Mouse (Mus musculus): ENCODE measurements around the gene Rasa1. TPM values are rescaled to one million over a fixed set of nuclear protein-coding genes. Genes with fewer than 3 reads are reported as not detected.

Gene Rasa1
- polyA plus RNA-seq, 1 experiment = 27.3 TPM

DNA sequence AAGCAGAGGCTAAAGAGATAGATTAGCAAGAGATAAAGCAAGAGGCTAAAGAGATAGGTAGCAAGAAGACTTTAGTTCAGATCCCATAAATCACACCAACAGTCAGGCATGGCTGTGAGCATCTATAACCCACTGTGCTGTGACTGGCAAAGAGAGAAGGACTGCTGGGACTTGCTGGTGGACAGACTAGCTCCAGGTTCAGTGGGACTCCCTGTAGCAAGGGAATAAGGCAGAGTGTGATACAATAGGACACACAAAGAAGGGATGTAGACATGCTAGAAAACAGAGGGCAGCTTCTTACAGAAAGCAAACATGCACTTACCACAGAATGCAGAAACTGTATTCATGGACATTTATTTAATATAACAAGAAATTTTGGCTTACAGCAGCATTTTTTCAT is 15.1 kb downstream of the Rasa1 start:
- no peak for TF ChIP-seq CTCF (IDR thresholded peaks at IDR 0.05; ENCODE audit: control insufficient read depth, insufficient read depth, insufficient read length)
- no peak for TF ChIP-seq MAX (IDR thresholded peaks at IDR 0.05)
- TF ChIP-seq MYOG (IDR thresholded peaks at IDR 0.05; ENCODE audit: control insufficient read depth, extremely low read depth, insufficient read length) = no peak
- TF ChIP-seq CEBPB (IDR thresholded peaks at IDR 0.05; ENCODE audit: low read depth) = no peak
- no peak for TF ChIP-seq USF1 (IDR thresholded peaks at IDR 0.05; ENCODE audit: low read depth)
- Histone ChIP-seq H3K79me3 (ENCODE audit: low read depth) (peaks cover 92% of the 10 kb centered on the region), H3K36me3 (ENCODE audit: control insufficient read depth, insufficient read depth) (no peaks in the 10 kb centered on the region), H3ac (ENCODE audit: control insufficient read depth, insufficient read length, low read depth) (no peak overlapping the region), H3K79me2 (ENCODE audit: control insufficient read depth, insufficient read depth) (peaks cover 100% of the 10 kb centered on the region), H3K27me3 (ENCODE audit: control insufficient read depth, insufficient read depth, insufficient read length) (no peaks in the 10 kb centered on the region), H3K4me3 (ENCODE audit: insufficient read depth, poor library complexity, severe bottlenecking) (no peak overlapping the region)

DNA sequence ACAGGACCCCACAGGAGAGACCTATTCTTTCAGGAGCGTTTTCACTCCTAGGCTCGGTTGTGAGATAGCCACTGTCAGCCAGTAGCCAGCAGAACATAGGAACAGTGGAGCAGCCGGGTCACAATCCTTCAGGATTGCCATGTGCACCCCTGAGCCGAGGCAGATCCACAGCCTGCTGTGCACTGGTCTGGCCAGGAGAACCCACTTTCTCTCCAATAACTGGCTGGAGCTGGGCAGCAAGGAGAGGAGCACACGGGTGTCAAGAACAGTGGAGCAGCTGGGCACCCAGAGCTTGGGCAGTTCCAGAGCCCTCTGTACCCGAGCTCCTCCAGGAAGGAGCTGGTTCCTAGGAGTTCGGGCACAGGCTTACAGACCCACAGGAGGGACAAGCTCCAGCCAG is 50.2 kb downstream of the Rasa1 start:
- peaks cover 30% of the 10 kb centered on the region for H3K36me3 ChIP-seq (ENCODE audit: control insufficient read depth, insufficient read depth)
- peaks cover 2% of the 10 kb centered on the region for H3K79me3 ChIP-seq (ENCODE audit: low read depth)
- H3K4me3 ChIP-seq (ENCODE audit: insufficient read depth, poor library complexity, severe bottlenecking) = no peak overlapping the region
- H3K79me2 ChIP-seq (ENCODE audit: control insufficient read depth, insufficient read depth) = no peaks in the 10 kb centered on the region
- TF ChIP-seq USF1 (IDR thresholded peaks at IDR 0.05; ENCODE audit: low read depth) (no peak), CTCF (IDR thresholded peaks at IDR 0.05; ENCODE audit: control insufficient read depth, insufficient read depth, insufficient read length) (no peak)
- no peaks in the 10 kb centered on the region for H3K27me3 ChIP-seq (ENCODE audit: control insufficient read depth, insufficient read depth, insufficient read length)
- no peak overlapping the region for H3ac ChIP-seq (ENCODE audit: control insufficient read depth, insufficient read length, low read depth)

DNA sequence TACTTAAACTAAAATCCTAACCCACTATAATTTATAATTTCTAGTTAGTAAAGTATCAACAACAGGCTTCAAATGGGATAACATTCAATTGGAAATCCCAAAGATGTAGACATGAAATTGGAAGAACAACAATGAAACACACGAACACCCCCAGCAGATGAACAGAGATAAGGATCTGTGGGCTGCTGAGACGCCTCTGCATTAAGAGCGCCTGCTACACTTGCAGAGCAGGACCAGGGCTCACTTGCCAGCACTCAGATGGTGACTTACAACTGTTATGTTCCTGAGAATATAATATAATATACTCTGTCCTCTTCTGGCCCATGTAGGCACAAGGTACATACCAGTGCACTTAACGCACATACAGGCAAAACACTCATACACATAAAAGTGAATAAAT is 70.3 kb downstream of the Rasa1 start:
- peaks cover 79% of the 10 kb centered on the region for H3K36me3 ChIP-seq (ENCODE audit: control insufficient read depth, insufficient read depth)
- TF ChIP-seq CTCF (IDR thresholded peaks at IDR 0.05; ENCODE audit: control insufficient read depth, insufficient read depth, insufficient read length) = no peak
- no peak for TF ChIP-seq USF1 (IDR thresholded peaks at IDR 0.05; ENCODE audit: low read depth)
- no peak for TF ChIP-seq FOSL1 (IDR thresholded peaks at IDR 0.05; ENCODE audit: insufficient read depth, low read length, poor library complexity, severe bottlenecking)
- TF ChIP-seq MYOD1 (IDR thresholded peaks at IDR 0.05; ENCODE audit: control insufficient read depth, insufficient read length, low read depth) = no peak
- TF ChIP-seq MYOG (IDR thresholded peaks at IDR 0.05; ENCODE audit: control insufficient read depth, extremely low read depth, insufficient read length) = no peak
- TF ChIP-seq CEBPB (IDR thresholded peaks at IDR 0.05; ENCODE audit: low read depth) = no peak
- TF ChIP-seq MAX (IDR thresholded peaks at IDR 0.05) = no peak

DNA sequence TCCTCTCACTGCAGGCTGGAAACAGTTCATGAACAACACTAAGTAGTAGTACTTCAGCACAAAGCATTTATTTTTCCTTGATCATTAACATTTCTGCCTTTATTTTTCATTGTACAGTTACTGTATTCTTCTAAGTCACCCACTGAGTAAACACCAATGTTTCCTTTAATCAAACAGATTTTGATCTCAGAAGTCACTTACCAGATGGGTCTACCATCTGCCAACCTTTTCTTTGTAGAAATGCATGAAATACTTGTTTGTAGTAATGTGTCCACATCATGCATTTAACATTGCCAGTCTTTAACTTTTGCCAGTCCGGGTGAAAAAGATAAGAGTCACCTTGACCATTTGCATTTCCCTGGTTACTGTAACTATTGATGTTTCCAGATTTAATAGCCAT is 78.6 kb downstream of the Rasa1 start:
- Histone ChIP-seq H3K4me3 (ENCODE audit: insufficient read depth, poor library complexity, severe bottlenecking) (no peak overlapping the region), H3ac (ENCODE audit: control insufficient read depth, insufficient read length, low read depth) (no peak overlapping the region), H3K79me2 (ENCODE audit: control insufficient read depth, insufficient read depth) (no peaks in the 10 kb centered on the region), H3K79me3 (ENCODE audit: low read depth) (no peaks in the 10 kb centered on the region), H3K36me3 (ENCODE audit: control insufficient read depth, insufficient read depth) (peaks cover 66% of the 10 kb centered on the region), H3K27me3 (ENCODE audit: control insufficient read depth, insufficient read depth, insufficient read length) (no peaks in the 10 kb centered on the region)
- TF ChIP-seq USF1 (IDR thresholded peaks at IDR 0.05; ENCODE audit: low read depth) = no peak
- no peak for TF ChIP-seq MYOG (IDR thresholded peaks at IDR 0.05; ENCODE audit: control insufficient read depth, extremely low read depth, insufficient read length)
- TF ChIP-seq MAX (IDR thresholded peaks at IDR 0.05) = no peak
- no peak for TF ChIP-seq FOSL1 (IDR thresholded peaks at IDR 0.05; ENCODE audit: insufficient read depth, low read length, poor library complexity, severe bottlenecking)
- TF ChIP-seq CTCF (IDR thresholded peaks at IDR 0.05; ENCODE audit: control insufficient read depth, insufficient read depth, insufficient read length) = no peak
- TF ChIP-seq CEBPB (IDR thresholded peaks at IDR 0.05; ENCODE audit: low read depth) = no peak
- TF ChIP-seq MYOD1 (IDR thresholded peaks at IDR 0.05; ENCODE audit: control insufficient read depth, insufficient read length, low read depth) = no peak

More for the DNA sequence above, 70.3 kb downstream of the Rasa1 start:
- Histone ChIP-seq H3K79me3 (ENCODE audit: low read depth) (no peaks in the 10 kb centered on the region), H3ac (ENCODE audit: control insufficient read depth, insufficient read length, low read depth) (no peak overlapping the region), H3K27me3 (ENCODE audit: control insufficient read depth, insufficient read depth, insufficient read length) (no peaks in the 10 kb centered on the region), H3K4me3 (ENCODE audit: insufficient read depth, poor library complexity, severe bottlenecking) (no peak overlapping the region), H3K79me2 (ENCODE audit: control insufficient read depth, insufficient read depth) (no peaks in the 10 kb centered on the region)

DNA sequence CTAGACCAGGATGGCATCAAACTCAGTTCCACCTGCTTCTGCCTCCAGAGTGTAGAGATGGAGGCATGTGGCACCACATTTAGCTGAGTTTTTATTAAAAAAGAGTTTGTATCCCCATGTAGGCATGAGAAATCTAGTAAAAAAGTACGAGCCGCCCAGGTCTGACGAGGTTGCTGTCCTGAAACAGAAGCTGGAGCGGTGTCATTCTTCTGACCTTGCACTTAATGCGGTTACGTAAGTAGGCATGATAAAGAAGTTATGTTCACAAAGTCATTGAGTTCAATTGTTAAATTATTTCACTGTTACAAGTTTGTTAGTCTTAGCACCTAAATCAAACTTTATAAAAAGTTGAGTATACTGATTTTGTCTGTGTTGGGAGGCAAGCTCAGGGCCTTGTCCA is 80.3 kb downstream of the Rasa1 start:
- no peaks in the 10 kb centered on the region for H3K27me3 ChIP-seq (ENCODE audit: control insufficient read depth, insufficient read depth, insufficient read length)
- H3ac ChIP-seq (ENCODE audit: control insufficient read depth, insufficient read length, low read depth) = no peak overlapping the region
- no peak overlapping the region for H3K4me3 ChIP-seq (ENCODE audit: insufficient read depth, poor library complexity, severe bottlenecking)
- H3K79me2 ChIP-seq (ENCODE audit: control insufficient read depth, insufficient read depth) = no peaks in the 10 kb centered on the region
- TF ChIP-seq CEBPB (IDR thresholded peaks at IDR 0.05; ENCODE audit: low read depth) (no peak), CTCF (IDR thresholded peaks at IDR 0.05; ENCODE audit: control insufficient read depth, insufficient read depth, insufficient read length) (no peak), USF1 (IDR thresholded peaks at IDR 0.05; ENCODE audit: low read depth) (no peak), FOSL1 (IDR thresholded peaks at IDR 0.05; ENCODE audit: insufficient read depth, low read length, poor library complexity, severe bottlenecking) (no peak), MAX (IDR thresholded peaks at IDR 0.05) (no peak), MYOG (IDR thresholded peaks at IDR 0.05; ENCODE audit: control insufficient read depth, extremely low read depth, insufficient read length) (no peak), MYOD1 (IDR thresholded peaks at IDR 0.05; ENCODE audit: control insufficient read depth, insufficient read length, low read depth) (no peak)
- H3K36me3 ChIP-seq (ENCODE audit: control insufficient read depth, insufficient read depth) = peaks cover 60% of the 10 kb centered on the region
- H3K79me3 ChIP-seq (ENCODE audit: low read depth) = no peaks in the 10 kb centered on the region

DNA sequence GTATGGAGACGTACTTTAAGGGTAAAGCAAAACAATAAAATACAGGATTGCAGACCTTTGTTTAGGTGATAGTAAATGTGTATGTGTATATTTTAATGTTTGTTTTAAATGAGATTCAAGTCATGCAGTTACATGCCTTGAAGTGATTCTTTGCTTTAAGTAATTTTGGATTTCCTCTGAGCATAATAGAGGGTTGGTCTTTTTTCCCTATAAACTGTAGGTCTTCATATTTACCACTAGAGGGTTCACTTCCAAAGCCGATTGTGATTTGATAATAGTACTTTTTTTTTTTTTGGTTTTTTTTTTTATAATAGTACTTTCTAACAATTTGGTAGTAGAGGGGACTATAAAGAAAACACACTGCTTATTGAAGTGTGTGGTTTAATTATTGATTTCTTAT is 81.4 kb downstream of the Rasa1 start:
- H3K79me2 ChIP-seq (ENCODE audit: control insufficient read depth, insufficient read depth) = no peaks in the 10 kb centered on the region
- H3K4me3 ChIP-seq (ENCODE audit: insufficient read depth, poor library complexity, severe bottlenecking) = no peak overlapping the region
- no peaks in the 10 kb centered on the region for H3K79me3 ChIP-seq (ENCODE audit: low read depth)
- H3K27me3 ChIP-seq (ENCODE audit: control insufficient read depth, insufficient read depth, insufficient read length) = no peaks in the 10 kb centered on the region
- no peak overlapping the region for H3ac ChIP-seq (ENCODE audit: control insufficient read depth, insufficient read length, low read depth)
- peaks cover 63% of the 10 kb centered on the region for H3K36me3 ChIP-seq (ENCODE audit: control insufficient read depth, insufficient read depth)
- TF ChIP-seq MYOG (IDR thresholded peaks at IDR 0.05; ENCODE audit: control insufficient read depth, extremely low read depth, insufficient read length) = no peak
- no peak for TF ChIP-seq CEBPB (IDR thresholded peaks at IDR 0.05; ENCODE audit: low read depth)
- no peak for TF ChIP-seq MYOD1 (IDR thresholded peaks at IDR 0.05; ENCODE audit: control insufficient read depth, insufficient read length, low read depth)
- no peak for TF ChIP-seq USF1 (IDR thresholded peaks at IDR 0.05; ENCODE audit: low read depth)
- no peak for TF ChIP-seq MAX (IDR thresholded peaks at IDR 0.05)
- no peak for TF ChIP-seq CTCF (IDR thresholded peaks at IDR 0.05; ENCODE audit: control insufficient read depth, insufficient read depth, insufficient read length)
- TF ChIP-seq FOSL1 (IDR thresholded peaks at IDR 0.05; ENCODE audit: insufficient read depth, low read length, poor library complexity, severe bottlenecking) = no peak
